Mouse (Mus musculus) myocyte (in vitro differentiated cells): ENCODE data around the gene Rxra.

ENCODE experiments used
- CEBPB ChIP-seq: IDR thresholded peaks from 2 replicates; pipeline ENCODE4 v1.6.1; 2011; ENCODE audit warnings: mild to moderate bottlenecking, moderate library complexity; ENCODE audit not compliant: poor library complexity, insufficient read depth, severe bottlenecking
- E2F4 ChIP-seq: IDR thresholded peaks from one replicate; pipeline ENCODE4 v1.6.1; 2011; ENCODE audit warnings: mild to moderate bottlenecking, control low read depth, moderate library complexity; ENCODE audit not compliant: insufficient read depth
- MYOD1 ChIP-seq, 3 experiments: IDR thresholded peaks; one replicate each; pipeline ENCODE4 v1.6.1; 2011; ENCODE audit warnings: control low read depth in 2 of 3, low read depth in 2 of 3, mild to moderate bottlenecking in 2 of 3, moderate library complexity in 1 of 3; ENCODE audit not compliant: insufficient read length in 2 of 3, control insufficient read depth in 1 of 3
- POLR2A ChIP-seq: IDR thresholded peaks from one replicate; pipeline ENCODE4 v1.6.1; 2011; ENCODE audit warnings: low read depth, mild to moderate bottlenecking, control low read depth, moderate library complexity; ENCODE audit not compliant: insufficient read length
- POLR2AphosphoS2 ChIP-seq: IDR thresholded peaks from one replicate; pipeline ENCODE4 v1.6.1; 2011; ENCODE audit warnings: low read depth, control low read depth; ENCODE audit not compliant: insufficient read length
- REST ChIP-seq: IDR thresholded peaks from one replicate; pipeline ENCODE4 v1.6.1; 2011; ENCODE audit warnings: mild to moderate bottlenecking, control low read depth, moderate library complexity; ENCODE audit not compliant: insufficient read depth, insufficient read length
- SRF ChIP-seq: IDR thresholded peaks from one replicate; pipeline ENCODE4 v1.6.1; 2011; ENCODE audit warnings: low read depth; ENCODE audit not compliant: control insufficient read depth, insufficient read length
- TCF12 ChIP-seq: IDR thresholded peaks from one replicate; pipeline ENCODE4 v1.6.1; 2011; ENCODE audit warnings: mild to moderate bottlenecking, control low read depth; ENCODE audit not compliant: poor library complexity, insufficient read depth, severe bottlenecking
- TCF3 ChIP-seq: IDR thresholded peaks from one replicate; pipeline ENCODE4 v1.6.1; 2011; ENCODE audit warnings: low read depth, control low read depth; ENCODE audit not compliant: insufficient read length

DNA sequence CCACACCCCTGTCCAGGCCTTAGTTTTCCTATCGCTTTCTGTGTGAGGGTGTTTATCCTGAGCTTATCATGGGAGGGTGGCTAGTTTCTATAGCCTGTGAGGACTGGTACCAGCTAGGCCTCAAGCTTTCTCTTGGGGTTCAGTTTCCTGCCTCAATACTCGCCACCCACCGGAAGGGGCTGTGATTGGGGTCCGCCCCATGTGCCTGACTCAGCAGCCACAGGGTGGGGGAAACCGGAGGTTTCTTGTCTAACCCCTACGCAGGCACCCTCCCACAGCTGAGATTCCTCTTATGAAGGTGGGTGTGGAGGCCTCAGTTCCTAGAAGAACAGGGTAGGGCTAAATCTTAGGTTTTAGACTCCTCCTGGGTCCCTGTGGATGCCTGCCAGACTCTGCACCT, 17.4 kb downstream of the Rxra start:
- TF ChIP-seq POLR2AphosphoS2, result no peak
- TF ChIP-seq TCF3, result no peak
- no peak for TF ChIP-seq SRF
- no peak for TF ChIP-seq POLR2A
- no peak for TF ChIP-seq REST
- no peak for TF ChIP-seq TCF12
- TF ChIP-seq CEBPB, result no peak
- TF ChIP-seq MYOD1 (IDR thresholded peaks at IDR 0.05; ENCODE audit: control insufficient read depth in 1 of 3, insufficient read length in 2 of 3, low read depth in 2 of 3), result no peak
- no peak for TF ChIP-seq E2F4
